16 mouse cellular contexts compared by ENCODE assay signal in genomic region chr12:82865686-82866085, GRCm38 (mm10).
"Had no signal": no experiment of that assay in that cellular context is flagged by ENCODE, and none has a peak within 500 bp of the region (broad histone marks: within the 10 kb centered on the region; RNA-seq: fewer than 3 reads in every experiment).

No protein-coding gene starts in this region.

- H3K4me3 ChIP-seq: liver, embryonic 15.5 days; lung, embryonic 15.5 days; megakaryocyte, embryonic 14.5 days; midbrain, embryonic 13.5 days; midbrain, embryonic 15.5 days; stomach, embryonic 15.5 days had no signal

- H3K27ac ChIP-seq: liver, embryonic 15.5 days; lung, embryonic 15.5 days; macrophage; midbrain, embryonic 13.5 days; midbrain, embryonic 15.5 days; stomach, embryonic 15.5 days; stomach, postnatal 0 days had no signal

- ATAC-seq: liver, postnatal 0 days; lung, postnatal 0 days; midbrain, embryonic 13.5 days; midbrain, embryonic 15.5 days had no signal

- DNase-seq: liver, postnatal 0 days; lung, adult 2 months; lung, postnatal 14 days; lung, postnatal 36 days; thymus, adult 2 months; thymus, postnatal 25 days; thymus, postnatal 4 days had no signal
